Mouse (Mus musculus) midbrain, embryonic 15.5 days (tissue): ENCODE data around the gene Agxt. TPM values are rescaled to one million over a fixed set of nuclear protein-coding genes. Genes with fewer than 3 reads are reported as not detected.

Experiments used
- ATAC-seq: fragments of 200-750 bp; cut with Nextera tagmentation; replicated peaks from 2 replicates; pipeline ENCODE4 v1.8.0; 2017; ENCODE audit warnings: moderate TSS enrichment
- H3K27ac ChIP-seq: fragments of 300-500 bp; sonication (generic); 2 replicates; pipeline ENCODE4 v1.5.1; 2015; ENCODE audit warnings: mild to moderate bottlenecking, inconsistent platforms
- H3K27me3 ChIP-seq: fragments of 300-500 bp; sonication (generic); replicated peaks from 2 replicates; pipeline ENCODE4 v1.6.1; 2015; ENCODE audit warnings: inconsistent platforms
- H3K36me3 ChIP-seq: fragments of 300-500 bp; sonication (generic); replicated peaks from 2 replicates; pipeline ENCODE4 v1.6.1; 2015; ENCODE audit warnings: inconsistent platforms
- H3K4me1 ChIP-seq: fragments of 300-500 bp; sonication (generic); 2 replicates; pipeline ENCODE4 v1.6.1; 2015; ENCODE audit warnings: inconsistent platforms
- H3K4me2 ChIP-seq: fragments of 300-500 bp; sonication (generic); 2 replicates; pipeline ENCODE4 v1.6.1; 2015; ENCODE audit warnings: inconsistent platforms, mild to moderate bottlenecking, moderate library complexity
- H3K4me3 ChIP-seq: fragments of 300-500 bp; sonication (generic); 2 replicates; pipeline ENCODE4 v1.5.1; 2015; ENCODE audit warnings: mild to moderate bottlenecking, inconsistent platforms
- H3K9ac ChIP-seq: fragments of 300-500 bp; sonication (generic); 2 replicates; pipeline ENCODE4 v1.6.1; 2015; ENCODE audit warnings: mild to moderate bottlenecking, inconsistent platforms
- H3K9me3 ChIP-seq: fragments of 300-500 bp; sonication (generic); 2 replicates; pipeline ENCODE4 v1.6.1; 2016; ENCODE audit warnings: inconsistent platforms
- WGBS: fragments of 180-500 bp; shearing (Covaris S2); methylation state at CpG from one replicate; pipeline ENCODE4 v1.1.7; 2015; ENCODE audit warnings: mixed read lengths; 5-methylcytosine and 5-hydroxymethylcytosine counted together
- polyA plus RNA-seq: library from polyadenylated mRNA; unstranded; fragments of >200 nt; fragmentation: Nextera tagmentation; extraction: Ambion mirVana; gene quantifications from 2 replicates; pipeline ENCODE4 v1.2.1, GENCODE M21; 2015

The Agxt gene
- polyA plus RNA-seq, 1 experiment from 2014 or later = not detected

DNA sequence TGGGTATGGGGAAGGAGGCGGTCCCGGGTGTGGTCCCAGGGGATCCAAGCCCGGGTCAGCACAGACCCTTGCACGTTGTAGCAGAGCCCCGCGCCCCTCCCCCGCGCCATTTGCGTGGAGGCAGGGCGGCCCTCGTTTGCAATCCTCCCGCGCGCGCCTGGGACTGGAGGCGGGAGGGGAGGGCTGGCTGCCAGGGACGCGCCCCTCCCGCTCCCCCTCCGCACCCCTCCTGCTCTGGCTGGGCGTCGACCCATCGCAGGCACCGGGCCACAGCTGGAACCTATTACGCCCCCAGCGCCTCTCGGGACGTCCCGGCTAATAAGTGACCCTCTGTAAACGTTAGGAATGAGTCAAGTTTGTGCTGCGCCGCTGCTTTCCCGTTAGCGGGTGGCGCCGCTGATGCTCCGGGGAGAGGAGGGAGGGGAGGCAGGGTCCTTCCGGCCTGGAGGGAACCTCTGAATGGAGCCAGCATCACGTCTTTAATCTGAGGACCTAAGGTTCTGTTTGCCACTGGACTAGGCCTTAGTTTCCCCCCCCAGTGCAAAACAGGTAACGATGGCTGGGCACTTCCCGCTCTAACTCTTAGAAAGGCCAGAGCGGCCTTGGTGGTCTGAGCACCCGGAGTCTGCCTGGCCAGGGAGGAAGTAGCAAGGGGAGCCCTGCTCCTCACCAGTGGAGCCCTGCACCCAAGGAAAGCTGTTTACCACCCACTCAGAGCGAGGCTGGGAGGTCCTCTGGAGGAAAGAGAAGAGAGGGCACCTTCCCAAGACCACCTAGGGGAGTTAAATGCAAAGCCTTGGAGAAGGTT, 41.7 kb downstream of the Agxt start:
- WGBS = 2% methylated on average over 44 of the region's 44 CpGs
- Histone ChIP-seq H3K9me3 (no peaks in the 10 kb centered on the region), H3K27me3 (0 out of 2 replicates have a peak, but pooled peaks cover 4% of the 10 kb centered on the region), H3K36me3 (no peaks in the 10 kb centered on the region), H3K4me1 (peaks cover 15% of the 10 kb centered on the region), H3K27ac (no peak overlapping the region), H3K4me3 (peak overlapping the region; percentile 42), H3K9ac (peak overlapping the region; percentile 52), H3K4me2 (peak overlapping the region; percentile 99)
- ATAC-seq = peak; percentile 70

DNA sequence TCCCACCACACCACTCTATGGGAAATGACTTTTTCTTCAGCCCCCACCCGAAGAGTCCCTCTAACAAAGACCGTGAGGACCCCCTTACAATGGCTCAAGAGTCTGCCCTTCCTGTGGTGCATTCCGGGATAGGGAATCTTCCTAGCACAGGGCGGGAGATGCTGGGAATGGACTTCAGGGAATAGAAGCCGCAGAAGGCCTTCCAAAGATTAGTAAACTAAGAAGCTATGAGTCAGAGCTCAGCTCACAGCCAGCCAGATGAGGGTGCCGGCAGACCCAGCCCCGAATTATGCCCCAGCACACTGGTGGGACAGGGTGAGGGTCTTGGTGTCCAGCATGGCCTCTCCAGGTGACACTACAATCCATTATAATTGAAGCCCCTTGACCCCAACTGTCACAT, 47.2 kb downstream of the Agxt start:
- no peak overlapping the region for H3K4me3 ChIP-seq
- H3K27me3 ChIP-seq = no peaks in the 10 kb centered on the region
- no peak overlapping the region for H3K4me2 ChIP-seq
- H3K9ac ChIP-seq = no peak overlapping the region
- no peak overlapping the region for H3K27ac ChIP-seq
- H3K36me3 ChIP-seq = no peaks in the 10 kb centered on the region
- WGBS = 88% methylated on average over 7 of the region's 7 CpGs
- no peak for ATAC-seq
- H3K4me1 ChIP-seq = no peaks in the 10 kb centered on the region
- H3K9me3 ChIP-seq = no peaks in the 10 kb centered on the region

DNA sequence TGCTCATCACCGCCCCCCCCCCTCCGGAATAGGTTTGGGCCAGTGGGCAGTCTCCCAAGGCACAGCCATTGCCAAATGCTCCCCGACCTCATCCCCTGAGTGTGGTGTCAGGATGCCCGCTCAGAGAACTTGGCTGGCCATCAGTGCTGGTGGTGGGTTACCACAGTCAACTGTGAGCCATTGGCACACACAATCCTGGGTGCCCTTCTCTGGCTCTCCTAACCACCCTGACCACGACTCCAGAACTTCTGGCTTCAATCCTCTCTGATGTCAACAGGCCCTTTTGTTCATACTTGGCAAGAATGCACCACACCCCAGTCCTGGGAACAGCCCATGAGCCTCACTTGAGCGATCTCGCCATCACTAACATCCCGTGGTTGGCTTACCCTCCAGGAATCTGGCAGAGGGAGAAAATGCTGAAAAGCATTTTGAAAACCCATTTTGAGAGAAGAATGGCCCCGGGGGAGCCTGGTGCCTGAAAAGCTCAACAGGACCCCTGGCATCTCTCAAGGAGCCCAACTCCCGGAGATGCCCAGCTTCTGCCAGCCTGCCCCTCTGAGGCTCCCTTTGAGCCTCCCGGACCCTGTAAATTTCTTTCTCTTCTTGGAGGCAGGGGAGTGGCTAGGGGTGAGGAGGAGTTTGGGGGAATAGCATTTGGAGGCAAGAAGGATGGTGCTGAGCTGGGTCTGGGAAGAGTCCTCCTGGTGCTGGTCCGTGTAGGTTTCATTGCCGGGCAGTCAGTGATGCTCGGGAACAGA, 49.2 kb downstream of the Agxt start:
- 76% methylated on average over 14 of the region's 14 CpGs for WGBS
- no peak overlapping the region for H3K9ac ChIP-seq

DNA sequence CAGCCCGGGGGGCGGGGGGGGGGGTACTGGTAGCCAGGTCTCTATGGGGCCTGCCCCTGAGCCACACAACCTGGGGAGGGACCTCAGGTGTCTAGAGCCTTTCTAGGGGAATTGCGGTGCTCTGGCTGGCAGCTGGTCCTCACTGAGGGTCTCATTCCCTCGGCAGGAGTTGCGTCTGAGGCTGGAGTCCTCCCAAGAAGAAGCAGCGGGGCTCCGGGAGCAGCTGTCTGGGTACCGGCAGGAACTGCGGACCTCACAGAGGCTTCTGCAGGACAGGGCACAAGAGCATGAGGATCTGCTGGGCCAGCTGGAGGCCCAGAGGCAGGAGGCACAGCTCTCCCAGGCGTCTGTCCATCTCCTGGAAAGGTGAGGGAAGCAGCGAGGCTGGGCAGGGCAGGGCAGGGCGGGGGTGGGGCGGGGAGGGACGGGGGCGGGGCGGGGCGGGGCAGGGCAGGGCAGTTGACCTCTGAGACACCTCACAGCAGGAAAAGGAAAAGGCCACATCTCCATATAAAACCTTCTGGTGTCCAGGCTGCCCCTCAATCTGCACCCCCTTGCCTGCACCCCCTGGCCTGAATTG, 55.8 kb downstream of the Agxt start:
- Histone ChIP-seq H3K9ac (no peak overlapping the region), H3K4me1 (no peaks in the 10 kb centered on the region), H3K9me3 (no peaks in the 10 kb centered on the region), H3K27me3 (0 out of 2 replicates have a peak, but pooled peaks cover 9% of the 10 kb centered on the region), H3K36me3 (no peaks in the 10 kb centered on the region), H3K27ac (no peak overlapping the region), H3K4me3 (no peak overlapping the region), H3K4me2 (no peak overlapping the region)
- ATAC-seq = no peak
- 4% methylated on average over 11 of the region's 17 CpGs for WGBS

More for the DNA sequence above, 49.2 kb downstream of the Agxt start:
- Histone ChIP-seq H3K27ac (no peak overlapping the region), H3K27me3 (no peaks in the 10 kb centered on the region), H3K36me3 (no peaks in the 10 kb centered on the region), H3K9me3 (no peaks in the 10 kb centered on the region), H3K4me2 (no peak overlapping the region), H3K4me3 (no peak overlapping the region), H3K4me1 (no peaks in the 10 kb centered on the region)
- ATAC-seq = peak; percentile 66

DNA sequence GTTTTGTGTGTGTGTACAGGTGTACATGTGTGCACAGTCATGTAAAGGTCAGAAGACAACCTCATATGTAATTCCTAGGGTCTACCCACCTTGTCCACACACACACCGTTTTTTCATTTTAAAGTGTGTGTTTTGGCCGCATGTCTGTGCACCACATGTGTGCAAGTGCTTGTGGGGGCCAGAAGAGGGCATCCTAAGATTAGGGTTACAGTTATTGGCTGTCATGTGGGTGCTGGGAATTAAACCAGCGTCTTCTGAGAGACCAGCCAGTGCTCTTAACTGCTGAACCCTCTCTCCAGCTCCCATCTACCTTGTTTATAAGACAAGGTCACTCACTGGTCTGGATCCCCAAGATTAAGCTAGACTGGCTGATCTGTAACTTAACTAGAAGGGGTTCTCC, 59.9 kb downstream of the Agxt start:
- Histone ChIP-seq H3K27ac (no peak overlapping the region), H3K4me3 (no peak overlapping the region), H3K27me3 (0 out of 2 replicates have a peak, but pooled peaks cover 6% of the 10 kb centered on the region), H3K4me2 (no peak overlapping the region), H3K4me1 (no peaks in the 10 kb centered on the region), H3K9me3 (no peaks in the 10 kb centered on the region), H3K36me3 (no peaks in the 10 kb centered on the region), H3K9ac (no peak overlapping the region)
- 84% methylated on average over 3 of the region's 3 CpGs for WGBS
- no peak for ATAC-seq

Other genes with a start within 250 kb of the Agxt start
- 0.69 and 0.88 TPM in 2 replicates for gene Ankmy1, start 232.3 kb upstream of the Agxt start, polyA plus RNA-seq
- 15.4 and 15.7 TPM in 2 replicates for gene Dusp28, start 228.3 kb upstream of the Agxt start, polyA plus RNA-seq
- gene Rnpepl1, start 224.5 kb upstream of the Agxt start, polyA plus RNA-seq = 32.9 and 37.1 TPM in 2 replicates
- gene Capn10, start 200.9 kb upstream of the Agxt start, polyA plus RNA-seq = 66.7 and 67.7 TPM in 2 replicates
- gene Gpr35, start 184.4 kb upstream of the Agxt start, polyA plus RNA-seq = 0.30 and 0.50 TPM in 2 replicates
- gene Aqp12, start 128.9 kb upstream of the Agxt start, polyA plus RNA-seq = not detected in 2 replicates
- 498 and 502 TPM in 2 replicates for gene Kif1a, start 33.3 kb upstream of the Agxt start, polyA plus RNA-seq
- gene 2310007B03Rik, start 25.7 kb downstream of the Agxt start, polyA plus RNA-seq = 0.14 and 0.32 TPM in 2 replicates
- gene Crocc2, start 33.5 kb downstream of the Agxt start, polyA plus RNA-seq = 0.52 and 0.54 TPM in 2 replicates
- gene Sned1, start 100.6 kb downstream of the Agxt start, polyA plus RNA-seq = 8.7 and 12.5 TPM in 2 replicates
- gene Mterf4, start 170.7 kb downstream of the Agxt start, polyA plus RNA-seq = 34.7 and 38.2 TPM in 2 replicates
- 45.8 and 46.9 TPM in 2 replicates for gene Ppp1r7, start 207.6 kb downstream of the Agxt start, polyA plus RNA-seq
- 5.7 and 6.2 TPM in 2 replicates for gene Pask, start 208.2 kb downstream of the Agxt start, polyA plus RNA-seq
- gene Ano7, start 238.7 kb downstream of the Agxt start, polyA plus RNA-seq = 0.79 and 0.94 TPM in 2 replicates